Mouse (Mus musculus) brain, embryonic 14.5 days (tissue): ENCODE results near the gene Cdan1. TPM values are rescaled to one million over a fixed set of nuclear protein-coding genes. Genes with fewer than 3 reads are reported as not detected.

Source experiments
- DNase-seq: peaks from one replicate; pipeline ENCODE4 v3.0.0-alpha.2; 2011; ENCODE audit warnings: low read depth
- CTCF ChIP-seq: fragments of 200-500 bp; IDR thresholded peaks from 2 replicates; pipeline ENCODE4 v1.5.1; 2012; ENCODE audit warnings: inconsistent platforms, mild to moderate bottlenecking, moderate library complexity, borderline replicate concordance; ENCODE audit not compliant: insufficient read depth, insufficient read length; ENCODE audit errors: extremely low read depth
- POLR2A ChIP-seq: fragments of 200-500 bp; IDR thresholded peaks from 2 replicates; pipeline ENCODE4 v1.6.1; 2012; ENCODE audit warnings: mild to moderate bottlenecking, inconsistent platforms, borderline replicate concordance; ENCODE audit not compliant: poor library complexity, insufficient read depth, insufficient read length, severe bottlenecking; ENCODE audit errors: extremely low read depth
- polyA plus RNA-seq: library from polyadenylated mRNA; depleted of rRNA; stranded (reverse); fragments of >200 nt; gene quantifications from 2 replicates; pipeline ENCODE4 v1.2.3, GENCODE M21; 2012; rRNA removed

Gene Cdan1
- 32.9 and 37.8 TPM in 2 replicates for polyA plus RNA-seq

- peak; percentile 64 for DNase-seq
- TF ChIP-seq POLR2A = peak; percentile 83
- TF ChIP-seq CTCF = no peak
These were observed at the start of gene Cdan1 for GRCm38 (mm10) chr2:120849449-120850423. Gene Cdan1, minus strand, starts transcription at chr2:120850128.

DNA sequence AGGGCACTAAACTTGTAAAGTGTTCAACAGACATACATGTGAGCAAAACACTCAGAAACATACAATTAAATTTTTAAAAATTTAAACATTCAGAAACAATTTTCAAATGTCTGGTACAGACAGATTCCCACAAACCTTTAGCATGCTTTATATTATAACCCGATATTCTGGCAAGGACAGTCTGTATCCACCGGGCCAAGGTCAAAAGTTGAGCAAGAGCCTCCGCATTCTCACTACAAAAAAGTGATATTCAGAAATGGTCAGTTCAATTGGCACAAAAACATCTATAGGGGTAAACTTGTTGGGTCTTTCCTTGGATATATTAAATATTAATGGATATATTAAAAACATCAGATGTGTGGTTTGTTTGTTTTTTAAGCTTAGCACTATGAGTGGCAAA lies 46.4 kb upstream of the Cdan1 start:
- DNase-seq = no peak
- TF ChIP-seq CTCF (no peak), POLR2A (no peak)

GRCm38 (mm10) chr2:120887601-120888000 lies 37.7 kb upstream of the Cdan1 start:
- no peak for TF ChIP-seq POLR2A
- no peak for TF ChIP-seq CTCF
- no peak for DNase-seq

DNA sequence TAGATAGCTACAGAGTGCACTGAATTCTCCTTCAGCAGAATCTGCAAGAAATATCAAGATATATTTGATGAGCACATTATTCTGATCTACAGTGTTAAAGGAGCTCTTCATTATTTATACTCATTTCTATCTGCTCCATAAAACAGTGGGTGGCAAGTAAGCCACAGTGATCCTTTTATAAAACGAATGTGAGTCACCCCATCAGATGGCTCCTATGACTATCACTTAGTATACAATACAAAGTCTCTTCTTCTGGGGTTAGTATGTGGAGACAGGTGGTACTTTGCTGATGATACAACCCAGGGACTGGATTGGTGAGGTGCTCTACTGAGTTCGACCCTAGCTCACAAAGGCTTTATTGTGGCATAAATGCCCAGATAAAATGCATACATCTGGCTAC lies 23.3 kb upstream of the Cdan1 start:
- no peak for DNase-seq
- TF ChIP-seq POLR2A = no peak
- TF ChIP-seq CTCF = no peak

DNA sequence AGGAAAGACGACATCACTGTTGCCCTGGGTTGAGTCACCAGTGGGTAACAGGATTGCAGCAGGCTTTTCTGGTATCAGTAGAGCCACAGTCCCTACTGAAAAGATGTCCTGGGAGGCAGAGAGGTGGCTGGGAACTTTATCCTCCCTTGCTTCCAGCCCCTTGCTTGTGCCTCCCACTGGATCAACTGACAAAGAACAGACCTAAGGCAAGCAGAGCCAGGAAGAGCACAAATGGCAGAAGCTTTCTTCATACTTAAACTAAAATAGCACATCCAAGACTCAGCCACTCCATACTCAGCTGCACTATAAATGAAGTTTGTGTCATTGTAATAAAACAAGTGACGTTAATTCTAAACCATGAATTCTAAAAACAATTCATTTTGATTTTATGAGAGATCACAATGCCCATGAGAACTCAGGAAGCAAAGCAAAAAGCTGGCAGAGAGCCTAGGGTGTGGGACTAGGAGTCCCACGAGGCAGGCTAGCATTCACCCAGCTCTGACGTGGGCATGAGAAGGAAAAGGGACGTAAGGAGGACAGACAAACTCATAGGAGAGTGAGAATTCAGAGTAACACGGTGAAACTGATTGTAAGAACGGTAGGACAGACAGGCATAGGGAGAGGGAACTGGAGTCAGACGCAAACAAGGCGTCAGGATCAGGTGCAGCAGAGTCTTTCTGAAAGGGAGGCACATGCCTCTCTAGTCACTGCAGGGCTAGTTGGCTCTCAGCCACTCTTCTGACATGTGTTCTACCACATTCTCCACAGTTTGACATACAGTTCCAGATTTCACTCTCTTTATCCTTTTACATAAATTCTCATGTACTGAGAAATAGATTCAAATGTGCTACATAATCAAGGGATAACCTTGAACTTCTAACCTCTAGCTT lies 21.8 kb upstream of the Cdan1 start:
- no peak for TF ChIP-seq CTCF
- no peak for TF ChIP-seq POLR2A
- peak; percentile 38 for DNase-seq

DNA sequence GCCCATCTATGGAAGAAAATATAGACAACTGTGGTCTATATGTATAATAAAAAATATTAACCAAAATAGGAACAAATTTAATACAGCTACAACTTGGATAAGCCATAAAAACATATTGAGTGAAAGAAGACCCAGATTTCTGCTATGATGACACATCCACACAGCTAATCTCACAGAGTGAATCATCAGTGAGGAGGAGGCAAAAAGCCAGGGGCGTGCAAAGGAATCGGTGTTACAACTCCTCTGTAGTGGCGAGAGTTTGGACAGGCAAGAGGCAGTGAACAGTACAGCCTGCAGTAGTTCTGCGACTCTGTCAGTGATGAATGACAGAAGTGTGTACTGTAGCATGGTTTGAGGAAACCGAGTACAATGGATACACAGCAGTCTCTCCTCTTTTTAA lies 17.4 kb upstream of the Cdan1 start:
- TF ChIP-seq POLR2A (no peak), CTCF (no peak)
- no peak for DNase-seq

- TF ChIP-seq CTCF (peak; percentile 70), POLR2A (no peak)
- peak; percentile 62 for DNase-seq
These were observed 16.6 kb upstream of the Cdan1 start for GRCm38 (mm10) chr2:120866561-120866960.

DNA sequence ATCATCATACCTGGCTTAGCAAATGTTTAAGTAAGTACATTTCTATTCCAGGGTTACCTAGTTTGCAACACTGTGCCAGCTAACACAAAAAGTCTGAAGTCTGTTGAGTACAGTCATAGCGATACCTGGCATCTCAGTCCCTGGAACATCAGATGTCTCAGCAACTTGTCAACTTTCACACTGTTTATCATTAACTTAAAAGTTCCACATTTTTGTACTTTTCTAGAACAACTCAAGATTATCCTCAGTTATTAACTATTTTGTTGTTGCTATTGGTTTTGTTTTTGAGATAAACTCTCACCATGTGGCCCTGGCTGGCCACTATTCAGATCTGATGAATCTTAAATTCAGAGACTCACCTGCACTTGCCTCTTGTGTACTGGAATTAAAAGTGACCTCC lies 13.5 kb upstream of the Cdan1 start:
- no peak for DNase-seq
- TF ChIP-seq CTCF (no peak), POLR2A (no peak)

DNA sequence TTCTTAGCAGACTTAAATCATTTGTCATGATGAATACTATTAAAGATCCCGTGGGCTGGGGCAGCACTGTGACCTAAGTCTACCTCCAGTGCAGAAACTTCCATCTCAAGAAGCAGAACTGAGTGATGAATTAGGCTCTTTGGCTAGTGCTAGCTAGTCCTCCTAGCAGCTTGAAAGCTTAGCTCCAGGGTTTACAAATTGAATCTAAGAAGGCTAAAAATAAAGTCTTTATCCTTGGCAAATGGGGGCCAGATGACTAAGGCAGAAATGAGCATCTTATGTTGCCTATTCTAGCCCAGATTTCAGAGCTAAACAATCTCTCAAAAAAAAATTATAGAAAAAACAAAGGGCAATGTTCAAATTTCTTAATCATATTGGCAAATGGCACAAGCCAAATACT lies 10.8 kb upstream of the Cdan1 start:
- no peak for TF ChIP-seq POLR2A
- no peak for TF ChIP-seq CTCF
- DNase-seq = no peak

DNA sequence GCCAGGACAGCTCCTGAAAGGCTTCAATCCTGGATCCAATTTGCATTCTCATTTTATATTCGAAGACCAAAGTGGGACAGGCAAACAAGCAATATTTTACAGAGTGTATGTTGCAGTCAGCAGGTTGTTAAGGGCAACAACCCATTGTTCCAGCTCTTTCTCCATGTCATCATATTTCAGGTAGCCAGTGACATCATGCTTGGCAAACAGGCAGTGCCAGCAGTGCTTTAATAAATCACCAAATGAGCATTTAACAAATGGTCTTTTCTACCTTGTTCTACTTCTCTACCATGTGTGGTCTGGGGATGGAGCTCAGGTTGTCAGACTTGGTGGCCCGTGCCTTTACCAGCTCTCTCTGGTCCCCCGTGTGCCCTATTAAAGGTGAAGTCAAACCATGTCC lies 8.2 kb upstream of the Cdan1 start:
- no peak for TF ChIP-seq POLR2A
- TF ChIP-seq CTCF = no peak
- no peak for DNase-seq

DNA sequence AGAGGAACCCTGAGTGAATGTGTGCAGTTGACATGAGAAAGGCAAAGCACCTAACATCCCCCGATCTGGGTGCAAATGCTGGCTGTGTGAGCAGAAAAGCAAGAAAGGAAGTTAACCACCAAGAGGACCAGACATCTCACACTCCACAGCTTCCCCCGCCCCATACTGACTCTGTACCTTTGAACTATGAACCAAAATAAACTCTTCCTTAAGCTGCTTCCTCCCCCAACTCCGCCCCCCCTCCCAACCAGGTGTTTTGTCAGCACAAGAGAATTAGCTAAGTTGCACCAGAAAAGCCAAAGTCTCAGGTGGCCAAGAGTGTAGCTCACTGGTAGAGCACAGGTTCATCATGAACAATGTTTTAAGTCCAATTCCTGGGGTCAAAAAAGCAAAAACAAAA lies 3.2 kb upstream of the Cdan1 start:
- no peak for TF ChIP-seq CTCF
- no peak for TF ChIP-seq POLR2A
- DNase-seq = no peak
